Comparison of ENCODE assay signal across 8 mouse cellular contexts in the genomic region with DNA sequence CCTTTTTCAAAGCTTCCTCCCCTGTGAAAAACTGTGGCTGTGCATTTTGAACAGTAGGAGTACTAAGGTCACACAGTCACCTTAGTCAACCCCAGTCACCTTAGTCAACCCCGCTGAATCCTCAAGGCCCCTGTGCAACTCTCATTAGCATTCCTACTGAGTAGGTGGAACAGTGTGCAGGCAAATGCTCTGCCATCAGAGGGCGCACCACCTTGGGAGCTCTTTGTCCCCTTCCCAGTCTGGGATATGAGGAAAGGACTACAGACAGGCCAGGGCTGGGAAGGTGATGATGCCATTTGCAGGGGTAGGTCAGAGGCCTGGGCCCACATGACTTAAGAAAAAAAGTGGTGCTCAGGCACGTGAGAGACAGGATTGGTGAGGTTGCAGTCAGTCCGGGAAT. TPM values are rescaled to one million over a fixed set of nuclear protein-coding genes. Genes with fewer than 3 reads are reported as not detected.
DNase-seq lines count a peak whose midpoint lies in the region; ATAC-seq and TF ChIP-seq lines count a peak whose summit lies in the region.

No protein-coding gene starts in this region.

- no peaks in the 10 kb centered on the region; the same call in 1 of the 2 replicates for H3K27me3 ChIP-seq in hindbrain, embryonic 10.5 days (ENCODE audit: insufficient read depth, poor library complexity, severe bottlenecking)
- no peaks in the 10 kb centered on the region for H3K27me3 ChIP-seq in hindbrain, embryonic 14.5 days (ENCODE audit: control insufficient read depth, insufficient read depth, low read length)
- H3K27me3 ChIP-seq in small intestine, adult 2 months (ENCODE audit: control insufficient read depth, insufficient read depth, low read length): no peaks in the 10 kb centered on the region

- DNase-seq in hindbrain, embryonic 10.5 days (ENCODE audit: low spot score): peak; percentile 64
- no peak for DNase-seq in hindbrain, embryonic 14.5 days (ENCODE audit: low spot score)
- peak; percentile 46 for DNase-seq in urinary bladder, postnatal 14 days (ENCODE audit: low spot score)
- no peak for DNase-seq in urinary bladder, postnatal 10 days (ENCODE audit: low spot score)
- DNase-seq in kidney, adult 9 months: peak; percentile 91
- no peak for DNase-seq in heart, adult 9 months (ENCODE audit: low spot score in 2 of 2)
- no peak for DNase-seq in thymus, postnatal 10 days (ENCODE audit: low spot score in 2 of 2)

- no peak overlapping the region for H3K4me2 ChIP-seq in hindbrain, embryonic 14.5 days (replicated peaks)

- TF ChIP-seq CTCF in small intestine, adult 2 months (IDR thresholded peaks at IDR 0.05; ENCODE audit: extremely low read depth, insufficient read length, insufficient replicate concordance, low read depth, low read length): peak; percentile 58; the same call in 1 of the 2 replicates

- peak overlapping the region; percentile 29 for H3K4me3 ChIP-seq in hindbrain, embryonic 10.5 days
- H3K4me3 ChIP-seq in hindbrain, embryonic 14.5 days (replicated peaks; ENCODE audit: low read length): no peak overlapping the region
- no peak overlapping the region for H3K4me3 ChIP-seq in small intestine, adult 2 months (ENCODE audit: low read depth, low read length)

- peak overlapping the region; percentile 93 for H3K27ac ChIP-seq in hindbrain, embryonic 10.5 days
- no peak overlapping the region for H3K27ac ChIP-seq in hindbrain, embryonic 14.5 days
- no peak overlapping the region for H3K27ac ChIP-seq in small intestine, adult 2 months (ENCODE audit: insufficient read depth, low read depth, low read length)

- no peaks in the 10 kb centered on the region for H3K9me3 ChIP-seq in hindbrain, embryonic 10.5 days
- no peaks in the 10 kb centered on the region for H3K9me3 ChIP-seq in hindbrain, embryonic 14.5 days (ENCODE audit: control insufficient read depth, low read length)

- peaks cover 54% of the 10 kb centered on the region for H3K36me3 ChIP-seq in hindbrain, embryonic 10.5 days
- peaks cover 40% of the 10 kb centered on the region for H3K36me3 ChIP-seq in hindbrain, embryonic 14.5 days (replicated peaks; ENCODE audit: control insufficient read depth, insufficient read depth)
- H3K36me3 ChIP-seq in small intestine, adult 2 months (ENCODE audit: control insufficient read depth, insufficient read depth, low read length): peaks cover 27% of the 10 kb centered on the region

- 0 out of 2 replicates have a peak, but pooled peaks have one; percentile 3 for TF ChIP-seq POLR2A in small intestine, adult 2 months (IDR thresholded peaks at IDR 0.05; ENCODE audit: low read depth, low read length)

- 39% methylated on average over 4 of the region's 4 CpGs for WGBS in hindbrain, embryonic 10.5 days
- 47% methylated on average over 4 of the region's 4 CpGs for WGBS in hindbrain, embryonic 14.5 days
- WGBS in small intestine, adult 2 months: 71% methylated on average over 4 of the region's 4 CpGs

- ATAC-seq in hindbrain, embryonic 14.5 days (ENCODE audit: low FRiP score): no peak

- no peak overlapping the region for H3K9ac ChIP-seq in hindbrain, embryonic 14.5 days

- peaks cover 92% of the 10 kb centered on the region for H3K4me1 ChIP-seq in hindbrain, embryonic 10.5 days (replicated peaks)
- H3K4me1 ChIP-seq in hindbrain, embryonic 14.5 days (replicated peaks; ENCODE audit: control insufficient read depth, insufficient read depth, low read length): peaks cover 24% of the 10 kb centered on the region
- H3K4me1 ChIP-seq in small intestine, adult 2 months (ENCODE audit: control insufficient read depth, insufficient read depth, insufficient read length, low read length): peaks cover 10% of the 10 kb centered on the region

RNA-seq across cellular contexts. Expression of gene Wfikkn1, which starts 1.4 kb away (rescaled TPM):
- polyA plus RNA-seq in hindbrain, embryonic 10.5 days (2016; fragmentation: Nextera tagmentation; extraction: Ambion mirVana): 5.8 and 26.3 TPM in 2 replicates
- 0.63 and 0.71 TPM in 2 replicates for polyA plus RNA-seq in hindbrain, embryonic 14.5 days (2014; fragmentation: Nextera tagmentation; extraction: Ambion mirVana)
- polyA plus RNA-seq in small intestine, adult 2 months (2012; rRNA removed): 0.72 and 2.6 TPM in 2 replicates

RNA-seq across cellular contexts. Expression of gene Mettl26, which starts 4.4 kb away (rescaled TPM):
- 69.9 and 73.9 TPM in 2 replicates for polyA plus RNA-seq in hindbrain, embryonic 10.5 days (2016; fragmentation: Nextera tagmentation; extraction: Ambion mirVana)
- 58.5 and 67.3 TPM in 2 replicates for polyA plus RNA-seq in hindbrain, embryonic 14.5 days (2014; fragmentation: Nextera tagmentation; extraction: Ambion mirVana)
- 149 and 196 TPM in 2 replicates for polyA plus RNA-seq in small intestine, adult 2 months (2012; rRNA removed)

RNA-seq across cellular contexts. Expression of gene Mcrip2, which starts 10.7 kb away (rescaled TPM):
- 10.6 and 14.7 TPM in 2 replicates for polyA plus RNA-seq in hindbrain, embryonic 10.5 days (2016; fragmentation: Nextera tagmentation; extraction: Ambion mirVana)
- polyA plus RNA-seq in hindbrain, embryonic 14.5 days (2014; fragmentation: Nextera tagmentation; extraction: Ambion mirVana): 26.8 and 27.3 TPM in 2 replicates
- 84.8 and 111 TPM in 2 replicates for polyA plus RNA-seq in small intestine, adult 2 months (2012; rRNA removed)

RNA-seq across cellular contexts. Expression of gene Wdr90, which starts 18.0 kb away (rescaled TPM):
- polyA plus RNA-seq in hindbrain, embryonic 10.5 days (2016; fragmentation: Nextera tagmentation; extraction: Ambion mirVana): 46.0 and 54.4 TPM in 2 replicates
- 13.1 and 14.2 TPM in 2 replicates for polyA plus RNA-seq in hindbrain, embryonic 14.5 days (2014; fragmentation: Nextera tagmentation; extraction: Ambion mirVana)
- polyA plus RNA-seq in small intestine, adult 2 months (2012; rRNA removed): 8.3 and 13.3 TPM in 2 replicates

RNA-seq across cellular contexts. Expression of gene Rhot2, which starts 34.6 kb away (rescaled TPM):
- polyA plus RNA-seq in hindbrain, embryonic 10.5 days (2016; fragmentation: Nextera tagmentation; extraction: Ambion mirVana): 18.8 and 28.5 TPM in 2 replicates
- polyA plus RNA-seq in hindbrain, embryonic 14.5 days (2014; fragmentation: Nextera tagmentation; extraction: Ambion mirVana): 6.5 and 9.9 TPM in 2 replicates
- polyA plus RNA-seq in small intestine, adult 2 months (2012; rRNA removed): 54.9 and 87.5 TPM in 2 replicates

Comparison
In these comparisons a context has a peak if more than half of its experiments do, and no peak if none do; other contexts are left out.
1. DNase-seq: peak in hindbrain, embryonic 10.5 days (single experiment), urinary bladder, postnatal 14 days (single experiment) and kidney, adult 9 months (single experiment); none in hindbrain, embryonic 14.5 days (single experiment), urinary bladder, postnatal 10 days (single experiment), heart, adult 9 months (0 of 2) and thymus, postnatal 10 days (0 of 2).